Mouse (Mus musculus) c-Kit-positive CD71-positive TER-119-positive erythroid progenitor cells, embryonic 14.5 days (primary cell): ENCODE results near the gene Gcm1.

ENCODE experiments used
- DNase-seq: peaks from one replicate; pipeline ENCODE4 v3.0.0-alpha.2; 2013; ENCODE audit warnings: low spot score

The Gcm1 gene

GRCm38 (mm10) chr9:78101431-78101830 is 49.7 kb downstream of the Gcm1 start:
- no peak for DNase-seq

DNA sequence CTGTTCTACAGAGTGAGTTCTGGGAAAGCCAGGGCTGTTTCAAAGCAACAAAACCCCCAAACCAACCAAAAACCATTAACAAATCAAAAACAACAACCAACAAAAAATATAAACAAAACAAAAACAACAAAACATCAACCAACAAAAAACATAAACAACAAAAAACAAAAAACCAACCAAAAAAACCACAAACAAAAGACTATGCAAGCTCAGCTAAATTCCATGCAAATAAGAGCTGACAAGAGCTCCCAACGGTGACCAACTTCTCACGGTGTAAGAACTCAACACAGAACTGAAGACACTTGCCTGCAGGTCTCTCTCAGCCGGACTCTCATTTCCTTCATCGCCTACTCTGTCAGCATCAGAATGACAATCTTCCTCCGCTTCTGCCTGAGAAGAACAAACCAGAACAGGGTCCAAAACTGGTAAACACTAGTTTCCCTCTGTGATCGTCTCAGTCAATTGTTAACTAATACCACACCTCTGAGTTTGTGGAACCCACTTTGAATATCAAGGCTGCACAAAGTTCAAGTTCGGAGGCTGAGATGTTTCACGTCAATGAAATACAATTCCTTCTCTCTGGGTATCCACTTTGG is 52.3 kb downstream of the Gcm1 start:
- no peak for DNase-seq

DNA sequence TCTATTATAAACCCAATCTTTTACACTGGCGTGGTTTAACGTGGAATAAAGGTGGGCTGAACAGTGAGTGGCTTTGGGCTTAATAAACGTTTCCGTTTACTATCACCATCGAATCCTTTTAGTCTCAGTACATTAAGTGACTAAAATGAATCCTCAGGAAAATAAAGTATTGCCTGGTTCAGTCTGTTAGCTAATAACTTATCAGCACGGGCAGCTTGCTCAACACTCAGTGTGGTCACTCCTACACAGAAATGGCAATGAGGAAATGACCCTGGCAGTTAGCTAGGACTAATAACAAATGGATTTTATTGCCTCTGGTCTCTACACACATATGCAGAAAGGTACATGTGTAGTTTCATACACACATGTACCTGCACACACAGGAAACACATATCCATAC is 53.2 kb downstream of the Gcm1 start:
- peak; percentile 54 for DNase-seq

- peak; percentile 81 for DNase-seq
Observed at GRCm38 (mm10) chr9:78105501-78105932, 53.8 kb downstream of the Gcm1 start.

DNA sequence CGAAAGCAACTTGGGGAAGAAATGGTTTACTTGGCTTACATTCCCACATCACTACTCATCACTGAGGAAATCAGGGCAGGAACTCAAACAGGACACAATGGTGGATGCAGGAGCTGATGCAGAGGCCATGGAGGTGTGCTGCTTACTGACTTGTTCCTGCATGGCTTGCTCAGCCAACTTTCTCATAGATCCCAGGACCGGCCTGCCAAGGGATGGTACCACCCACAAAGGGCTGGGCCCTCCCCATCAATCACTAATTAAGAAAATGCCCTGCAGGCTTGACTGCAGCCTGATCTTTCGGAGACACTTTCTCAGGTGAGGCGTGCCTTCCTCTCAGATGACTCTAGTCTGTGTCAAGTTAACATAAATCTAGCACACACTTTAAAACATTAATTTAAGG is 55.1 kb downstream of the Gcm1 start:
- no peak for DNase-seq

DNA sequence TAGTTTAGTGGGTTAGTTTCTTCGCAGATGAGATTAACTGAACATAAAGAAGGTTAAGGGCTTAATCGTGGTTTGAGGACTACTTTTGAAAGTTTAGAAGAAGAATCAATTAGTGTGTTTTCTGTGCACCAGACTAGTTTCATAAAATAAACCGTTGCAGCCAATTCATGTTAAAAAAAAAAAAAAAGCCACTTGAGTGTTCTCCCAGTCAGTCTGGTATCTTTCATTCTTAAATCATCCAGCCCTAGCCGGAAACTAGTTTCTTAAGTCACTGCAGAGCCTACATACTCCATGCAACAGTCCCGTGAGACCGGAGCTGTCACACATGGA is 55.8 kb downstream of the Gcm1 start:
- no peak for DNase-seq

GRCm38 (mm10) chr9:78107912-78108795 is 56.4 kb downstream of the Gcm1 start:
- peak; percentile 76 for DNase-seq

DNA sequence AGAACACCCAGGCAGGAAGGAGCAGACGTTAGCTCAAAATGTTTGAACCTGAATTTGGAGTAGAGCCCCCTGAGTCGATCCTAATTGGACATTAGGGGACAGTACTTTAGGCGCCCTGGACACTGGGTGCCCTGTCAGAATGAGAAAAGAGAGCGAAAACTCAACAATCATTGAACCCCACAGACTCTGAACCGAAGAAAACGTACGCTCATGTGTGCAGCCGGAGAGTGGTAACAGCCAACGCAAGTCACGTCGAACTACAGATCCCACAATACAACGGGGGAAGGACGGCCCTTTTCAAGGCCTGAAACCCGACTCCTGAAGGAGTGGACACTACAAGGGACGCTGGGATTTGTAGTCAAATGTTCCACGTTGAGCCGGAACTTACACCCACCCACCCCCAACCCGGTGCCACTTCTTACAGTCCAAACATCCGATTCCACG is 57.1 kb downstream of the Gcm1 start, which contains the start of the genes Fbxo9 and Ick:
Gene Fbxo9 (minus strand): TSS at position 270 of the 444 bp plus-strand sequence.
Gene Ick (plus strand): TSS at position 397 of the 444 bp plus-strand sequence.
- DNase-seq: peak; percentile 93

DNA sequence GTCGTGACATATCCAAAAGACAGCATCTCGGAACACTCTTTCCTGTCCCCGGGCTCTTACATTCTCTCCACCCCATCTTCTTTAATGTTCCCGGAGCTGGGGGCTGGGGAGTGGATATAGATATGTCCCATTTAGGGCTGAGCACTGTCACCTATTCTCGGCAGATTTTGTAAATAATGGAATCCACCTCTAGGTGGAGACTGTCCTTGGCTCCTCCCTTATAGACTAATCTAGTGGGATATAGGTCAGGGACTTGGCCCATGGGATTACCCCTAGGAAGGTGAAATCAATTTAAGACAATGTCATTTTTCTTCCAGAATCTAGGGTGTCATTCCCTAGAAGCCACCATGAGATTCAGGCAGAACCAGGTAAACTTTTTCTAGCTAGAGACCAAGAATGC is 57.9 kb downstream of the Gcm1 start:
- DNase-seq: peak; percentile 60

DNA sequence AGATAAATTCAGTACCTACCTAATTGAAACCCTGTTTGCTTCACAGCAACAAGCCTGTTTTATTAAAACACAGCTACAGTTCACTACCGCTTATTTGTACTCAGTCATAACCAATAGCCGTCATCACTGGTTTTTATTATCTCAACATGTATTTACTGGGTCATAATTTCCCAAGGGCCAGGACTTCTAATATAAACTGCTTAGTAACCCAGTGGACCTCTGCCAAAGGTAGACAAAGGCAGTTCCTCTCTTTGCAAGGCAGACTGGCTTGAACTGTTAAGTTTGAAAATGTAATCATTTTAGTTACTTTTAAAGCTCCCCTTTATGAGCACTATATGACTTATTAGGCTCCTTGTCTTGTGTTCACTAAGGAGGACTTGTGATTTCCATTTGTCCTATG is 59.7 kb downstream of the Gcm1 start:
- no peak for DNase-seq

GRCm38 (mm10) chr9:78112770-78113537 is 61.2 kb downstream of the Gcm1 start:
- DNase-seq: peak; percentile 79

- no peak for DNase-seq
Observed at GRCm38 (mm10) chr9:78113538-78113885, 61.8 kb downstream of the Gcm1 start.
